Mouse (Mus musculus) heart, adult 2 months (tissue): ENCODE data around the gene Kiss1.

Experiments
- CTCF ChIP-seq: fragments of 200-600 bp; IDR thresholded peaks from 2 replicates; pipeline ENCODE4 v1.8.1; 2022; ENCODE audit warnings: antibody characterized with exemption, mild to moderate bottlenecking, moderate library complexity
- POLR2A ChIP-seq: fragments of 200-500 bp; IDR thresholded peaks from 2 replicates; pipeline ENCODE4 v1.6.1; 2011; ENCODE audit warnings: mild to moderate bottlenecking, low read depth, low read length, control low read depth; ENCODE audit not compliant: insufficient read depth

DNA sequence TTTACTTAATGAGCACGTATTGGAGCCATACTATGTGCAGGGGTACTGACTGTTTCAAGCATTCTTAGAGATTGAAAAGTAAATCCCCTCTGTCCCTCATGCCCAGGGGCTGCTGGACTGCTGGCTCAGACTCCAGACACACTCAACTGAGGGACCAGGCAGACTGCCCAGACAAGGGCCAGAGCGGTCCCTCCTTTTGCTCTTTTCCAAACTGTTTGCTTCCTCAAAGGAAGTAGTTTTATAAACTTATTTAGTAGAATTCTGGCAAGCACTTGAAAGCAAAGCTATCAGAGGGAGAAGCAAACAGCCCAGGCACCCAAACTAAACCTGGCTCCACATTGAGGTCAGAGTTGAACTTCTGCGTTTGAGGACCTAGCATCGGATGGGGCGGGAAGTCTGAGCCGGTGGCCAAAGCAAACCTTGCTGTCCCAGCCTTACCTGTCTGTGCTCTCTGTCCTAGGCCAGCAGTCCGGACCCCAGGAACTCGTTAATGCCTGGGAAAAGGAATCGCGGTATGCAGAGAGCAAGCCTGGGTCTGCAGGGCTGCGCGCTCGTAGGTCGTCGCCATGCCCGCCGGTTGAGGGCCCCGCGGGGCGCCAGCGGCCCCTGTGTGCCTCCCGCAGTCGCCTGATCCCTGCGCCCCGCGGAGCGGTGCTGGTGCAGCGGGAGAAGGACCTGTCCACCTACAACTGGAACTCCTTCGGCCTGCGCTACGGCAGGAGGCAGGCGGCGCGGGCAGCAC, 7.4 kb downstream of the Kiss1 start:
- TF ChIP-seq CTCF (no peak), POLR2A (no peak)
